Mouse (Mus musculus) midbrain, embryonic 16.5 days (tissue): ENCODE measurements around the gene Zfp609. TPM values are rescaled to one million over a fixed set of nuclear protein-coding genes. Genes with fewer than 3 reads are reported as not detected.

Experiments used
- ATAC-seq: fragments of 200-750 bp; cut with Nextera tagmentation; 2 replicates; pipeline ENCODE4 v1.8.0; 2017; ENCODE audit warnings: moderate TSS enrichment
- H3K27ac ChIP-seq: fragments of 300-500 bp; sonication (generic); 2 replicates; pipeline ENCODE4 v1.5.1; 2014; ENCODE audit warnings: mild to moderate bottlenecking, low read length, mixed read lengths
- H3K27me3 ChIP-seq: fragments of 300-500 bp; sonication (generic); 2 replicates; pipeline ENCODE4 v1.6.1; 2014; ENCODE audit warnings: low read depth, low read length, mixed read lengths; ENCODE audit not compliant: control insufficient read depth, insufficient read depth
- H3K36me3 ChIP-seq: fragments of 300-500 bp; sonication (generic); 2 replicates; pipeline ENCODE4 v1.6.1; 2014; ENCODE audit warnings: mild to moderate bottlenecking, low read length, moderate library complexity, mixed read lengths; ENCODE audit not compliant: control insufficient read depth, insufficient read depth
- H3K4me1 ChIP-seq: fragments of 300-500 bp; sonication (generic); 2 replicates; pipeline ENCODE4 v1.6.1; 2014; ENCODE audit warnings: mild to moderate bottlenecking, low read length, mixed read lengths; ENCODE audit not compliant: control insufficient read depth, insufficient read depth
- H3K4me2 ChIP-seq: fragments of 300-500 bp; sonication (generic); 2 replicates; pipeline ENCODE4 v1.6.1; 2014; ENCODE audit warnings: mild to moderate bottlenecking, low read length, mixed read lengths
- H3K4me3 ChIP-seq: fragments of 300-500 bp; sonication (generic); 2 replicates; pipeline ENCODE4 v1.5.1; 2014; ENCODE audit warnings: low read depth, mild to moderate bottlenecking, low read length, moderate library complexity, mixed read lengths
- H3K9ac ChIP-seq: fragments of 300-500 bp; sonication (generic); 2 replicates; pipeline ENCODE4 v1.6.1; 2014; ENCODE audit warnings: low read depth, low read length, mixed read lengths
- H3K9me3 ChIP-seq: fragments of 300-500 bp; sonication (generic); replicated peaks from 2 replicates; pipeline ENCODE4 v1.6.1; 2014; ENCODE audit warnings: mild to moderate bottlenecking, low read length, mixed read lengths; ENCODE audit not compliant: control insufficient read depth, poor library complexity, severe bottlenecking
- WGBS: fragments of 180-500 bp; shearing (Covaris S2); extraction: QIAGEN DNeasy Blood & Tissue Kit; methylation state at CpG from one replicate; pipeline ENCODE4 v1.1.7; 2014; 5-methylcytosine and 5-hydroxymethylcytosine counted together
- polyA plus RNA-seq: library from polyadenylated mRNA; unstranded; fragments of >200 nt; fragmentation: Nextera tagmentation; extraction: Ambion mirVana; gene quantifications from 2 replicates; pipeline ENCODE4 v1.2.1, GENCODE M21; 2015

Zfp609 gene
- polyA plus RNA-seq, 1 experiment from 2014 or later: 6.6 TPM

GRCm38 (mm10) chr9:65759992-65760391, 67.4 kb downstream of the Zfp609 start:
- 80% methylated on average over 8 of the region's 8 CpGs for WGBS
- H3K9me3 ChIP-seq: no peaks in the 10 kb centered on the region

GRCm38 (mm10) chr9:65759256-65759655, 68.1 kb downstream of the Zfp609 start:
- no peak for ATAC-seq
- 85% methylated on average over 5 of the region's 5 CpGs for WGBS
- Histone ChIP-seq H3K27me3 (no peaks in the 10 kb centered on the region), H3K36me3 (no peaks in the 10 kb centered on the region), H3K4me1 (peaks cover 8% of the 10 kb centered on the region; the same call in 1 of the 2 replicates), H3K9ac (no peak overlapping the region), H3K9me3 (no peaks in the 10 kb centered on the region), H3K4me3 (no peak overlapping the region), H3K27ac (no peak overlapping the region), H3K4me2 (no peak overlapping the region)

More at GRCm38 (mm10) chr9:65759992-65760391, 67.4 kb downstream of the Zfp609 start:
- no peak overlapping the region for H3K4me2 ChIP-seq
- H3K36me3 ChIP-seq: no peaks in the 10 kb centered on the region
- no peak overlapping the region for H3K4me3 ChIP-seq
- ATAC-seq: no peak
- H3K27me3 ChIP-seq: no peaks in the 10 kb centered on the region
- H3K27ac ChIP-seq: no peak overlapping the region
- H3K4me1 ChIP-seq: peaks cover 8% of the 10 kb centered on the region; the same call in 1 of the 2 replicates
- H3K9ac ChIP-seq: no peak overlapping the region

- ATAC-seq: no peak
- no peak overlapping the region for H3K9ac ChIP-seq
- H3K4me1 ChIP-seq: peaks cover 8% of the 10 kb centered on the region; the same call in 1 of the 2 replicates
- no peaks in the 10 kb centered on the region for H3K36me3 ChIP-seq
- H3K4me3 ChIP-seq: no peak overlapping the region
- H3K27ac ChIP-seq: no peak overlapping the region
- H3K9me3 ChIP-seq: no peaks in the 10 kb centered on the region
- 80% methylated on average over 3 of the region's 3 CpGs for WGBS
- no peak overlapping the region for H3K4me2 ChIP-seq
- H3K27me3 ChIP-seq: no peaks in the 10 kb centered on the region
Measured at GRCm38 (mm10) chr9:65757826-65758225, 69.5 kb downstream of the Zfp609 start.

GRCm38 (mm10) chr9:65755673-65756375, 71.5 kb downstream of the Zfp609 start:
- Histone ChIP-seq H3K36me3 (no peaks in the 10 kb centered on the region), H3K4me2 (no peak overlapping the region), H3K9me3 (no peaks in the 10 kb centered on the region), H3K27ac (peak overlapping the region; percentile 61), H3K4me1 (peaks cover 8% of the 10 kb centered on the region; the same call in 1 of the 2 replicates), H3K4me3 (no peak overlapping the region), H3K9ac (no peak overlapping the region), H3K27me3 (no peaks in the 10 kb centered on the region)
- WGBS: 65% methylated on average over 7 of the region's 7 CpGs
- ATAC-seq: no peak

GRCm38 (mm10) chr9:65755164-65755563, 72.2 kb downstream of the Zfp609 start:
- H3K9ac ChIP-seq: no peak overlapping the region
- H3K9me3 ChIP-seq: no peaks in the 10 kb centered on the region
- peaks cover 8% of the 10 kb centered on the region; the same call in 1 of the 2 replicates for H3K4me1 ChIP-seq
- H3K27me3 ChIP-seq: no peaks in the 10 kb centered on the region
- H3K4me2 ChIP-seq: no peak overlapping the region
- no peaks in the 10 kb centered on the region for H3K36me3 ChIP-seq
- ATAC-seq: no peak
- WGBS: 89% methylated on average over 1 of the region's 1 CpGs
- H3K4me3 ChIP-seq: no peak overlapping the region
- no peak overlapping the region for H3K27ac ChIP-seq

- Histone ChIP-seq H3K9ac (no peak overlapping the region), H3K27me3 (no peaks in the 10 kb centered on the region), H3K4me3 (no peak overlapping the region), H3K27ac (no peak overlapping the region), H3K4me2 (no peak overlapping the region), H3K9me3 (no peaks in the 10 kb centered on the region), H3K36me3 (no peaks in the 10 kb centered on the region), H3K4me1 (peaks cover 8% of the 10 kb centered on the region; the same call in 1 of the 2 replicates)
- no peak for ATAC-seq
- 95% methylated on average over 3 of the region's 3 CpGs for WGBS
Measured at GRCm38 (mm10) chr9:65752632-65753031, 74.7 kb downstream of the Zfp609 start.

- no peak for ATAC-seq
- Histone ChIP-seq H3K9ac (no peak overlapping the region), H3K4me2 (no peak overlapping the region), H3K27me3 (no peaks in the 10 kb centered on the region), H3K4me3 (no peak overlapping the region), H3K36me3 (no peaks in the 10 kb centered on the region), H3K27ac (no peak overlapping the region), H3K9me3 (no peaks in the 10 kb centered on the region), H3K4me1 (peaks cover 8% of the 10 kb centered on the region; the same call in 1 of the 2 replicates)
- WGBS: 98% methylated on average over 7 of the region's 7 CpGs
Measured at GRCm38 (mm10) chr9:65751906-65752305, 75.5 kb downstream of the Zfp609 start.

GRCm38 (mm10) chr9:65748102-65748501, 79.3 kb downstream of the Zfp609 start:
- H3K27ac ChIP-seq: no peak overlapping the region

GRCm38 (mm10) chr9:65746479-65746878, 80.9 kb downstream of the Zfp609 start:
- H3K4me1 ChIP-seq: peaks cover 35% of the 10 kb centered on the region
- H3K27me3 ChIP-seq: no peaks in the 10 kb centered on the region
- 71% methylated on average over 2 of the region's 2 CpGs for WGBS
- no peaks in the 10 kb centered on the region for H3K36me3 ChIP-seq
- no peaks in the 10 kb centered on the region for H3K9me3 ChIP-seq
- no peak overlapping the region for H3K9ac ChIP-seq
- no peak overlapping the region for H3K4me3 ChIP-seq
- no peak overlapping the region for H3K4me2 ChIP-seq
- ATAC-seq: no peak
- H3K27ac ChIP-seq: peak overlapping the region; percentile 90; the same call in 1 of the 2 replicates

More at GRCm38 (mm10) chr9:65748102-65748501, 79.3 kb downstream of the Zfp609 start:
- Histone ChIP-seq H3K36me3 (no peaks in the 10 kb centered on the region), H3K9ac (no peak overlapping the region), H3K9me3 (no peaks in the 10 kb centered on the region), H3K4me1 (peaks cover 31% of the 10 kb centered on the region), H3K4me2 (no peak overlapping the region), H3K4me3 (no peak overlapping the region), H3K27me3 (no peaks in the 10 kb centered on the region)
- 33% methylated on average over 4 of the region's 4 CpGs for WGBS
- no peak for ATAC-seq
